Mouse (Mus musculus) megakaryocyte, embryonic 14.5 days (primary cell): ENCODE measurements around the gene Rpl18.

Source experiments
- FLI1 ChIP-seq: IDR thresholded peaks from 2 replicates; pipeline ENCODE4 v1.6.1; 2012; ENCODE audit warnings: low read length, inconsistent platforms, mixed read lengths
- GATA1 ChIP-seq: IDR thresholded peaks from 3 replicates; pipeline ENCODE4 v1.6.1; 2012; ENCODE audit warnings: mixed read lengths, low read length, inconsistent platforms, borderline replicate concordance

GRCm38 (mm10) chr7:45708221-45708761, 7.0 kb upstream of the Rpl18 start:
- TF ChIP-seq FLI1 (no peak), GATA1 (no peak)
